Mouse (Mus musculus) frontal cortex, postnatal 14 days (tissue): ENCODE measurements around the gene Zfp706.
"Not testable (repeated sequence)": the region's sequence is repeated elsewhere in the genome, so short reads cannot be mapped to it uniquely, and the experiment has no call there.

Experiments
- DNase-seq, 2 experiments: peaks; one replicate each; pipeline ENCODE4 v3.0.0; 2022; ENCODE audit warnings: low spot score in 2 of 2

The Zfp706 gene

DNA sequence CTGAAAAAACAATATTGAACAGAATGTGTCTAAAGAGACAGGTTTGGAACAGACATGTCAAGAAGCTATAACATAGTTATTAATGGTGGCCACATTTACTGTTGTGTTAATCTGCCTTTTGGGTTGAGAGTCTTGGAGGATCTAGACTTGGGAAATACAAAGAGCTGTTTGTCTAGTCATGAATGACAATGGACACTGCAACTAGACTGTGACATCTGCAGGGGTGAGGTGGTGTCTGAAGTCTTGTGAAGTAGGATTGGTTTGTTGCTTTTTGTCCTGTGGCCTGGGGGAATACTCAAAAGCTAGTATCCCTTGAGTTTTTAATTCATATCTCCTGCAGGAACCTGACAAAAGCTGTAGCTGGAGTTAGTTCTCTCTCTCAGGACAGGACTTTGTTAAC is 973 bp upstream of the Zfp706 start:
- DNase-seq: no peak

DNA sequence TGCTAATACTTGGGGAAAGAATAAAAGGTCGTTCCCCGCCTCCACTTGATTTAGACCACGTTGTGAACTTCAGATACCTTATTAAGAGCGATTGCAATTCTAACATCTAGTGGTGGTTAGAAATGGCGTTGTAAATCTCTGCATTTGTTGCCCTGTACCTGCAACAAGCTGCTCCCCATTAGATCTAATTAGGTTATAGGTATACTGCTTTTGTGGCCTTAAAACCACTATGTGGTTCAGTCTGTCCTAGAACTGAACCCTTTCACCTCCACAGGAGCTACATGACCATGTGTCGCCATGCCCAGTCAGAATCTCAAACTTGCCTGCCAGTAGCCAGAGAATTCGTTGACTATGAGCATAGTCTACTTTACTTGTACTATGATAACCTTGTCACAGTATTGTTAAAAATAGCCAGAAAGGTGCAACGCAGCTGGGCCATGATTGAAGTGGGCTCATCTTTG is 416 bp upstream of the Zfp706 start:
- DNase-seq: no peak

DNA sequence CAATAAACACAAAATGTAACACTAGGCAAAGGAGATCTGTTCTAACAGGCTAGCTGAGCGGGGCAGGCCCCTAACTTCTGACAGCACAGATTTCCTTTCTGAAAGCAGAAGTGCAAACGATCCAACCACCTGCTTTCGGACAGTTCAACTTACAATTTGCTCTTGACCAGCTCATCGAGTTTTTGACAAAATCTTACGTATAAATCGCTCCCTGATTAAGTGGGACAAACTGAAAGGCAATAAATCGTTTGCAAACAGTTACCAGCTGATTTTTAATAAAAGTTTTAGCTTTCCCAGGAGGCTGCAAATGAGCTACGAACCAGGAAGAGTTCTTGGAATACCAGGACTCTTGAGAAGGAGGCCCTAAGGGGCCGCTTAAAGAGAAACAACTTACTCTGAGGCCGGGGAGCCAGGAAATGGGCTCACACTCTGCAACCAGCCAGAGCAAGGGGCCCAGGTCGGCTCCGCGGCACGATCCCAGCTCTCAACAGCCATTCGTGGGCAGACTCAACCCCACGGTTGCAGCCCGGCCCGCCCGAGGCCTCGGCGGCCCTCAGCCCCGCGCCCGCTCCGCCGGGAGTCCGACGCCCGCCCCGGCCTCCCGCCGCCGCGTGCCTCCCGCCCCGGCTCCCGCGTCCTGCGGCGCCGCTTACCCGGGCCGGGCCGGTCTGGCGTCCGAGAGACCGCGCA is 953 bp downstream of the Zfp706 start:
- no peak for DNase-seq

- no peak for DNase-seq
Measured at GRCm38 (mm10) chr15:37005793-37006474, 1.6 kb downstream of the Zfp706 start.

DNA sequence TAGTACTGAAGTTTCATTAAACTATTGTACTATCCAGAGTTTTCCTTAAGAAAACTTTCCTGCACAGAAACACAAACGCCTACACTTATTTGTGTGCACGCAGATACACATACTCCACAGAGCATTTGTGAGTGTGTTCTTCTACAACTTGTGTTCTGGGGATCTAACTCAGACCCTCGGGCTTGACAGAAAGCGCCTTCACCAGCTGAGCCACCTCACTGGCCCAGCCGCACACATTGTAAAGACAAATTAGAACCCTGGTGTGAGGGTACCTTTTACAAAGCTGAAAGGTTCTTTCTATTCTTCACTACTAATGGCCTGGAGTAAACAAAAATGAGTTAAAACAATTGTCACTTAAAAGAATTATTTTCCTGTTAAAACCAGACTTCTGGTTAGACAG is 2.7 kb downstream of the Zfp706 start:
- no peak for DNase-seq

DNA sequence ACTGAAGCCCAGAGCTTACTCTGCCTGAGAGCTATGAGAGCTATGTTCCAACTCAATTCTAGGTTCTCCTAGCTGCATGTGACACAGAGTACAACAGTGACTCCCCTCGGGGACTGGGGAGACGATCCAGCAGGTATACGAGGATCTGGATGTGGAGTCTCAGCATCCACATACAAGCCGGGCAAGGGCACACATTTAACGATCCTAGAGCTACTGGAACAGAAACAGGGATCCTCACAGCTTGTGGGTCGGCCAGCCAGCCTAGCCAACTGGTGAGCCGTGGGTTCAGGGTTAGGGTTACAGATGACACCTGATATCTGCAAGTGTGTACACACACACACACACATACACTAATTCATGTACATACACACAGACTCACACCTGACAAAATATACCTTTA is 5.3 kb downstream of the Zfp706 start:
- no peak for DNase-seq

- not testable (repeated sequence) for DNase-seq
Measured at GRCm38 (mm10) chr15:36999602-37000001, 8.0 kb downstream of the Zfp706 start.

DNA sequence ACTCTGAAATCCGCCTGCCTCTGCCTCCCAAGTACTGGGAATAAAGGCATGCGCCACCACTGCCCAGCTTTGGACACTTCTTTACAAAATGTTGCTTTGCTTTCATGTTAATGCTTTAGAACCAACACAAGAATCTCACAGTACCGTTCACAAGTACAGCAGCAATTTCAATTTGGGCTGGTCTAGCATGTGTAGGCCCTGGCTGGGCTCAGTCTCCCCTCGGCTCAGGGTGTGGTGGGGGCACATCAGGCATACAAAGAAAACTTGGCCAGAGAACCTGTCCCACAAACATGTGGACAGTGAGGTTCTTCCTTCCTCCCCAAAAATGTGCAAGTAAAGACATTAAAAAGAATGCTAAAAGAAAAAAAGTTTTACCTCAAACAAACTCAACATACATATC is 12.4 kb downstream of the Zfp706 start:
- DNase-seq: no peak

GRCm38 (mm10) chr15:36994665-36995064 is 12.9 kb downstream of the Zfp706 start:
- DNase-seq: no peak

DNA sequence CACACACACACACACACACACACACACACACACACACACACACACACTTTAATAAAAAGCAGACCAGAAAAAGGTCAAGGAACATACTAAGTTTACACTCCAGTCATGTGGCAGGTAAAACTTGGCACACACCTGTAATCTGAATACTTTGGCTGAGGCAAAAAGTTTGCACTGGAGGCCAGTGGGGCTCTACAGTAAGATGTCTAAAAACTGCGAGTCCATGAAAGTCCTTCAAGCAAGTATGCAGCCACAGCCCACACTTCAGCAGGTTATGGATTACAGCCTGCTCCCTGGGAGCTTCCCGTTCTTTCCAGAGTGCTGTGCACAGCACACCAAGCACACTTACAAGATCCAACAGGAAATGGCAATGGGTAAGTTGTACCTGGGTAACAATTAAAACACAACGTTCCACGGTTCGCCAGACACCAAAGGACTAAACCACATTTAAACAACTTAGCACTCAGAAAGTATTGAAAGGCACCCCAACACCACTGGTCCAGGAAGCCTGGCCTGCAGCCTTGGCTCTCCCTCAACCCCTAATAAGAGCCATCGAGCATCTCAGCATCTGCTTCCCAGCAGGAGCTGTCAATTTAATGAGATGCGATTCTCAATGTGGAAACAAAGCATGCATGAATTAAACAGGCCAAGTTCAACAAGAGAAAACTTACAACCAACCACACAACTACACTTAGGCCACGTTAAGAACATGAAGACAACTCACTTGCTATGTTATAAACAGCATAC is 14.0 kb downstream of the Zfp706 start:
- no peak for DNase-seq

GRCm38 (mm10) chr15:36991353-36991752 is 16.2 kb downstream of the Zfp706 start:
- DNase-seq: no peak

GRCm38 (mm10) chr15:36989922-36990321 is 17.7 kb downstream of the Zfp706 start:
- no peak for DNase-seq

GRCm38 (mm10) chr15:36988718-36989115 is 18.9 kb downstream of the Zfp706 start:
- DNase-seq: no peak

DNA sequence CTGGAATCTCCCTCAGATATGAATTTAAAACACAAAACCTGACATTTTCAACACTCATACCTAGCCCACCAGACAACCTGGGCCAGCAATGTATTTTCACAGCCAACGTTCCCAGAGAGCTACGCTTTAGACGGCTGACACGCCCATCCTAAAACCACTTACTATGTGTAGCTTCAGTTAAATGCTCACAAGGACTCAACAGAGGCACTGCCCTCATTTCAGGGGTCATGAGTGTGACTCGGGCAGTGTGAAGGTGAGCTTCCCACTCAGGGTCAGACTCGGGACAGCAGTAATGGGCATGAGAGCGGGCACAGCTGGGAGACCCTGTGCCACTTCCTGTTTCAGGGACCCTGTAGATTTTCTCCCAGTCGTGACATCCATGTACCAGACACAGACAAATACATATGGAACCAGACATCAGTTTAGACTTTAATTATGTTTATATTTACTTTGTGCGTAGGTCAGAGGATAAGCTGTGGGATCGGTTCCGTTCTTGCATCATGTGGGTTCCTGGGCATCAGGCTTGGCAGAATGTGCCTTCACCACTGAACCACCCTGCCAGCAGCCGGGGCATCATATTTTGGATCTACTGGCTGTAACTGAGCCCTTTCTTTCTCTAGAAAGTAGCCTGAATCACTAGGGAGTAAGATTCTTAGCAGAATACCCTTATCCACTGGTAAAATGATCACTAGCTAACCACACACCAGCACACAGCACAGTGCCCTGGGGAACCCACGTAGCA is 19.4 kb downstream of the Zfp706 start:
- DNase-seq: no peak

- DNase-seq: no peak
Measured at GRCm38 (mm10) chr15:36987211-36987877, 20.2 kb downstream of the Zfp706 start.

- no peak for DNase-seq
Measured at GRCm38 (mm10) chr15:36985567-36985925, 22.0 kb downstream of the Zfp706 start.

- DNase-seq: no peak
Measured at GRCm38 (mm10) chr15:36984921-36985566, 22.5 kb downstream of the Zfp706 start.

GRCm38 (mm10) chr15:36983455-36983854 is 24.1 kb downstream of the Zfp706 start:
- DNase-seq: no peak

GRCm38 (mm10) chr15:36980238-36980637 is 27.3 kb downstream of the Zfp706 start:
- no peak for DNase-seq

- DNase-seq: peak; percentile 48 to 59
Measured at GRCm38 (mm10) chr15:36979488-36980201, 27.9 kb downstream of the Zfp706 start.

- no peak for DNase-seq
Measured at GRCm38 (mm10) chr15:36979159-36979487, 28.4 kb downstream of the Zfp706 start.
